Mouse (Mus musculus) ES-E14 (cell line): Measurements from ENCODE around the gene Dynlrb2.

Experiments
- CHD2 ChIP-seq: IDR thresholded peaks from 2 replicates; pipeline ENCODE4 v1.6.1; 2014; ENCODE audit warnings: mild to moderate bottlenecking, low read depth, low read length, inconsistent platforms
- HCFC1 ChIP-seq: IDR thresholded peaks from 2 replicates; pipeline ENCODE4 v1.6.1; 2012; ENCODE audit warnings: low read length, inconsistent platforms, borderline replicate concordance; ENCODE audit not compliant: insufficient read depth
- MAFK ChIP-seq: IDR thresholded peaks from 2 replicates; pipeline ENCODE4 v1.6.1; 2014; ENCODE audit warnings: mild to moderate bottlenecking, low read depth, low read length, inconsistent platforms; ENCODE audit not compliant: insufficient read depth
- ZC3H11A ChIP-seq: IDR thresholded peaks from 2 replicates; pipeline ENCODE4 v1.6.1; 2012; ENCODE audit warnings: low read depth, mild to moderate bottlenecking, inconsistent platforms, low read length, borderline replicate concordance
- ZNF384 ChIP-seq: IDR thresholded peaks from 2 replicates; pipeline ENCODE4 v1.6.1; 2012; ENCODE audit warnings: low read depth, low read length, inconsistent platforms

- TF ChIP-seq ZNF384 (no peak), HCFC1 (no peak), MAFK (no peak), CHD2 (no peak), ZC3H11A (no peak)
Measured at GRCm38 (mm10) chr8:116488546-116488945, 16.2 kb upstream of the Dynlrb2 start.
